Mouse (Mus musculus) embryonic fibroblast, embryonic 13.5 days (primary cell): ENCODE results near the gene Bst2.

ENCODE experiments used
- CTCF ChIP-seq: IDR thresholded peaks from 2 replicates; pipeline ENCODE4 v1.5.1; 2011; ENCODE audit warnings: mild to moderate bottlenecking, control low read depth, low read length, moderate library complexity, borderline replicate concordance; ENCODE audit not compliant: insufficient read depth
- POLR2A ChIP-seq: IDR thresholded peaks from 2 replicates; pipeline ENCODE4 v1.6.1; 2011; ENCODE audit warnings: low read depth, mild to moderate bottlenecking, control low read depth, low read length, moderate library complexity

DNA sequence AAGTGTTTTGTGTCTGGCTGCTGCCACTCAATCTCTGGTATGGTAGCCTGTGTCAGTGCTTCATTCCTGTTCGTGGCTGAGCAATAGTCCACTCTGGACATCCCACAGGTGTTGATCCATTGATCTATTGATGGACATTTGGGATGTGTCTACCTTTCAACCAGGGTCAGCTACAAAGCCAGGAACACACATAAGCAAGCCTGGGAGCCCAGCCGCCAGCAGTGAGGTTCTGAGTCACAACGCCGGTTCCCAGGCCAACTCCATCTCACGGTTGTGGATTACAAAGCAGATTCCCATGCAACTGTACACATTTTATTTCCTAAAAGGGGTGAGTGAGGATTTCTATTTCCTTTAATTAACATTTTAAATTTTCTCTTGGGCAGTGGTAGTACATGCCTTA lies 23.5 kb upstream of the Bst2 start:
- no peak for TF ChIP-seq CTCF
- TF ChIP-seq POLR2A, result no peak
